Mouse (Mus musculus) spleen, postnatal 36 days (tissue): ENCODE data around the gene Trim62.
A peak's percentile ranks its signal among the peaks of the same experiment; 100 is the strongest.

Experiments
- DNase-seq, 2 experiments: peaks; one replicate each; pipeline ENCODE4 v3.0.0; 2022; ENCODE audit warnings: low spot score in 2 of 2, mixed read lengths in 1 of 2

The Trim62 gene

GRCm38 (mm10) chr4:128883379-128883781 lies at the start of gene Trim62:
Gene Trim62 (plus strand): TSS chr4:128883580.
- DNase-seq = peak; percentile 54 to 59

GRCm38 (mm10) chr4:128838202-128838601 lies 45.2 kb upstream of the Trim62 start:
- no peak for DNase-seq

- DNase-seq = peak in 1 of 2 experiments; percentile 12
These were observed 43.3 kb upstream of the Trim62 start for GRCm38 (mm10) chr4:128839811-128840738.

- no peak for DNase-seq
These were observed 42.1 kb upstream of the Trim62 start for GRCm38 (mm10) chr4:128841259-128841658.

GRCm38 (mm10) chr4:128844566-128844965 lies 38.8 kb upstream of the Trim62 start:
- no peak for DNase-seq

- no peak for DNase-seq
These were observed 37.9 kb upstream of the Trim62 start for GRCm38 (mm10) chr4:128845367-128845973.

- DNase-seq = no peak
These were observed 34.4 kb upstream of the Trim62 start for GRCm38 (mm10) chr4:128848961-128849360.

- no peak for DNase-seq
These were observed 33.7 kb upstream of the Trim62 start for GRCm38 (mm10) chr4:128849686-128850085.

- no peak for DNase-seq
These were observed 31.0 kb upstream of the Trim62 start for GRCm38 (mm10) chr4:128852266-128852887.

- no peak for DNase-seq
These were observed 30.3 kb upstream of the Trim62 start for GRCm38 (mm10) chr4:128853117-128853516.

GRCm38 (mm10) chr4:128855613-128856040 lies 27.8 kb upstream of the Trim62 start:
- DNase-seq = peak; percentile 33 to 57

GRCm38 (mm10) chr4:128857212-128857611 lies 26.2 kb upstream of the Trim62 start:
- peak in 1 of 2 experiments; percentile 9 for DNase-seq

- peak; percentile 60 to 64 for DNase-seq
These were observed 25.2 kb upstream of the Trim62 start for GRCm38 (mm10) chr4:128858226-128858625.

GRCm38 (mm10) chr4:128858878-128859277 lies 24.5 kb upstream of the Trim62 start:
- no peak for DNase-seq

- DNase-seq = no peak
These were observed 10.4 kb upstream of the Trim62 start for GRCm38 (mm10) chr4:128872992-128873391.

- DNase-seq = no peak
These were observed 9.3 kb upstream of the Trim62 start for GRCm38 (mm10) chr4:128874062-128874461.

GRCm38 (mm10) chr4:128875439-128875838 lies 7.9 kb upstream of the Trim62 start:
- no peak for DNase-seq

GRCm38 (mm10) chr4:128877520-128877919 lies 5.9 kb upstream of the Trim62 start:
- no peak for DNase-seq

GRCm38 (mm10) chr4:128878901-128879491 lies 4.4 kb upstream of the Trim62 start:
- no peak for DNase-seq

GRCm38 (mm10) chr4:128883801-128884710 lies 676 bp downstream of the Trim62 start:
- peak; percentile 21 to 23 for DNase-seq

GRCm38 (mm10) chr4:128884711-128885095 lies 1.3 kb downstream of the Trim62 start:
- DNase-seq = no peak
